In genomic region chr19:7236742-7237141, GRCm38 (mm10) we compare ENCODE assay signal across 24 mouse cellular contexts. TPM values are rescaled to one million over a fixed set of nuclear protein-coding genes. Genes with fewer than 3 reads are reported as not detected.
DNase-seq lines count a peak whose midpoint lies in the region; ATAC-seq and TF ChIP-seq lines count a peak whose summit lies in the region.
"Had no signal": no experiment of that assay in that cellular context is flagged by ENCODE, and none has a peak within 500 bp of the region (broad histone marks: within the 10 kb centered on the region; RNA-seq: fewer than 3 reads in every experiment).

No protein-coding gene starts in this region.

- DNase-seq in hindbrain, embryonic 10.5 days (ENCODE audit: low spot score), result no peak
- DNase-seq in CH12.LX (ENCODE audit: extremely low read depth) (peak; percentile 60), MN1 (ENCODE audit: low spot score) (peak; percentile 21)
- no peak for DNase-seq in lung, postnatal 14 days
- DNase-seq in adrenal gland, postnatal 36 days, result no peak
- DNase-seq: adrenal gland, adult 2 months; adrenal gland, postnatal 10 days; adrenal gland, postnatal 25 days; cerebellum, adult 11 months; cerebellum, adult 18-20 months; cerebellum, adult 8-10 months; cerebellum, adult 9-11 months; cerebellum, postnatal 14 days; cerebellum, postnatal 36 days; embryo, embryonic 11 days had no signal

- no peaks in the 10 kb centered on the region for H3K9me3 ChIP-seq in hindbrain, embryonic 13.5 days
- no peaks in the 10 kb centered on the region for H3K9me3 ChIP-seq in hindbrain, embryonic 10.5 days
- no peaks in the 10 kb centered on the region for H3K9me3 ChIP-seq in CH12.LX (replicated peaks; ENCODE audit: low read length)
- H3K9me3 ChIP-seq: embryonic facial prominence, embryonic 13.5 days; embryonic facial prominence, embryonic 15.5 days; forebrain, embryonic 10.5 days; forebrain, embryonic 12.5 days; G1E had no signal

- H3K36me3 ChIP-seq in hindbrain, embryonic 13.5 days, result peaks cover 26% of the 10 kb centered on the region
- peaks cover 65% of the 10 kb centered on the region for H3K36me3 ChIP-seq in hindbrain, embryonic 10.5 days
- peaks cover 17 to 61% of the 10 kb centered on the region in 2 experiments for H3K36me3 ChIP-seq in CH12.LX (replicated peaks in 1 of 2; ENCODE audit: control insufficient read depth in 1 of 2, insufficient read depth in 1 of 2, low read length in 1 of 2)

- ATAC-seq in hindbrain, embryonic 13.5 days (ENCODE audit: low FRiP score), result no peak
- ATAC-seq: forebrain, embryonic 14.5 days; forebrain, embryonic 16.5 days had no signal

- no peak overlapping the region for H3K27ac ChIP-seq in hindbrain, embryonic 13.5 days
- no peak overlapping the region for H3K27ac ChIP-seq in hindbrain, embryonic 10.5 days
- no peak overlapping the region for H3K27ac ChIP-seq in CH12.LX (ENCODE audit: insufficient read depth, low read depth)
- H3K27ac ChIP-seq: embryonic facial prominence, embryonic 13.5 days; embryonic facial prominence, embryonic 15.5 days; forebrain, embryonic 10.5 days; forebrain, embryonic 12.5 days had no signal

- TF ChIP-seq POLR2A in CH12.LX (IDR thresholded peaks at IDR 0.05; ENCODE audit: low read depth, low read length), result no peak

- H3K4me2 ChIP-seq in hindbrain, embryonic 13.5 days, result no peak overlapping the region
- H3K4me2 ChIP-seq in CH12.LX (ENCODE audit: insufficient read depth, low read depth, poor library complexity, severe bottlenecking), result peak overlapping the region; percentile 18; the same call in 1 of the 2 replicates
- H3K4me2 ChIP-seq: embryonic facial prominence, embryonic 13.5 days; embryonic facial prominence, embryonic 15.5 days; forebrain, embryonic 12.5 days had no signal

- peak; percentile 50; the same call in 1 of the 2 replicates for TF ChIP-seq EP300 in CH12.LX (IDR thresholded peaks at IDR 0.05; ENCODE audit: low read length)

- H3K27me3 ChIP-seq in hindbrain, embryonic 13.5 days, result no peaks in the 10 kb centered on the region
- H3K27me3 ChIP-seq in hindbrain, embryonic 10.5 days (ENCODE audit: insufficient read depth, poor library complexity, severe bottlenecking), result 0 out of 2 replicates have a peak, but pooled peaks cover under 1% of the 10 kb centered on the region
- no peaks in the 10 kb centered on the region for H3K27me3 ChIP-seq in CH12.LX (replicated peaks)
- H3K27me3 ChIP-seq: embryonic facial prominence, embryonic 13.5 days; embryonic facial prominence, embryonic 15.5 days; forebrain, embryonic 12.5 days had no signal

- in situ Hi-C loops in CH12.LX (cut with MboI; ENCODE audit: low pct_ligation_motif_present, low pct_unique_long_range_greater_than_20kb, low sequenced_read_pairs), result no loop called here

- no peak for TF ChIP-seq CTCF in CH12.LX (conservative IDR thresholded peaks at IDR 0.05 in 1 of 2, IDR thresholded peaks at IDR 0.05 in 1 of 2; ENCODE audit: low read depth in 2 of 2, low read length in 2 of 2)

- WGBS in hindbrain, embryonic 13.5 days, result 86% methylated on average over 4 of the region's 4 CpGs
- 89% methylated on average over 4 of the region's 4 CpGs for WGBS in hindbrain, embryonic 10.5 days

- no peak for TF ChIP-seq RAD21 in CH12.LX (IDR thresholded peaks at IDR 0.05; ENCODE audit: low read depth, low read length)

- H3K9ac ChIP-seq in hindbrain, embryonic 13.5 days, result 0 out of 2 replicates have a peak overlapping the region, but pooled peaks have one; percentile 25
- no peak overlapping the region for H3K9ac ChIP-seq in CH12.LX (ENCODE audit: insufficient read depth, low read depth)
- H3K9ac ChIP-seq: embryonic facial prominence, embryonic 13.5 days; embryonic facial prominence, embryonic 15.5 days had no signal

- peaks cover 33% of the 10 kb centered on the region for H3K79me2 ChIP-seq in CH12.LX (replicated peaks; ENCODE audit: control insufficient read depth, extremely low read depth, insufficient read depth, poor library complexity, severe bottlenecking)

- H3K4me3 ChIP-seq in hindbrain, embryonic 13.5 days, result no peak overlapping the region
- no peak overlapping the region for H3K4me3 ChIP-seq in hindbrain, embryonic 10.5 days
- no peak overlapping the region for H3K4me3 ChIP-seq in CH12.LX (replicated peaks in 1 of 3; ENCODE audit: low read depth in 2 of 3, low read length in 2 of 3, poor library complexity in 1 of 3)
- H3K4me3 ChIP-seq: embryonic facial prominence, embryonic 13.5 days; embryonic facial prominence, embryonic 15.5 days; erythroblast, embryonic 14.5 days; forebrain, embryonic 10.5 days; forebrain, embryonic 12.5 days had no signal

- H3K4me1 ChIP-seq in hindbrain, embryonic 13.5 days (replicated peaks), result peaks cover 34% of the 10 kb centered on the region
- H3K4me1 ChIP-seq in hindbrain, embryonic 10.5 days (replicated peaks), result peaks cover 26% of the 10 kb centered on the region
- peaks cover 21 to 61% of the 10 kb centered on the region in 2 experiments for H3K4me1 ChIP-seq in CH12.LX (ENCODE audit: control insufficient read depth in 1 of 2, insufficient read depth in 2 of 2)

- dilution Hi-C loops in CH12.LX (cut with MboI; ENCODE audit: extremely low pct_ligation_motif_present, extremely low pct_unique_long_range_greater_than_20kb, low sequenced_read_pairs), result no loop called here

TF ChIP-seq in CH12.LX, 34 proteins besides CTCF, POLR2A, EP300 and RAD21:
- TF ChIP-seq ETS1 (conservative IDR thresholded peaks at IDR 0.05; ENCODE audit: low read depth, low read length) (peak; percentile 49), GABPA (IDR thresholded peaks at IDR 0.05; ENCODE audit: insufficient replicate concordance, low read depth, low read length) (no peak), ZMIZ1 (IDR thresholded peaks at IDR 0.05; ENCODE audit: low read depth, low read length) (no peak), CHD1 (IDR thresholded peaks at IDR 0.05; ENCODE audit: low read depth, low read length) (no peak), MEF2A (IDR thresholded peaks at IDR 0.05; ENCODE audit: borderline replicate concordance, low read depth, low read length) (peak; percentile 71), TBP (conservative IDR thresholded peaks at IDR 0.05; ENCODE audit: low read depth, low read length) (no peak), PAX5 (IDR thresholded peaks at IDR 0.05; ENCODE audit: low read length) (no peak), NELFE (IDR thresholded peaks at IDR 0.05; ENCODE audit: low read depth, low read length) (no peak), MYC (IDR thresholded peaks at IDR 0.05; ENCODE audit: low read depth, low read length) (no peak), RCOR1 (conservative IDR thresholded peaks at IDR 0.05; ENCODE audit: low read depth, low read length) (no peak), E2F4 (IDR thresholded peaks at IDR 0.05; ENCODE audit: insufficient replicate concordance, low read depth, low read length) (no peak), JUN (IDR thresholded peaks at IDR 0.05; ENCODE audit: insufficient read depth, low read depth, low read length) (peak; percentile 64), BHLHE40 (IDR thresholded peaks at IDR 0.05; ENCODE audit: low read depth, low read length) (no peak), CHD2 (IDR thresholded peaks at IDR 0.05; ENCODE audit: low read length) (no peak), ZKSCAN1 (IDR thresholded peaks at IDR 0.05; ENCODE audit: borderline replicate concordance, low read depth, low read length) (no peak), IRF4 (IDR thresholded peaks at IDR 0.05; ENCODE audit: low read depth, low read length) (0 out of 2 replicates have a peak, but pooled peaks have one; percentile 22), HCFC1 (IDR thresholded peaks at IDR 0.05; ENCODE audit: low read depth, low read length) (no peak), KAT2A (IDR thresholded peaks at IDR 0.05; ENCODE audit: insufficient replicate concordance, low read length) (0 out of 2 replicates have a peak, but pooled peaks have one; percentile 49), JUND (conservative IDR thresholded peaks at IDR 0.05; ENCODE audit: low read depth, low read length) (peak; percentile 77)

RNA-seq across cellular contexts. Expression of gene Naa40, which starts 4.2 kb away (rescaled TPM):
- polyA plus RNA-seq in hindbrain, embryonic 13.5 days (2015; fragmentation: Nextera tagmentation; extraction: Ambion mirVana), result 65.3 and 66.6 TPM in 2 replicates
- polyA plus RNA-seq in hindbrain, embryonic 10.5 days (2016; fragmentation: Nextera tagmentation; extraction: Ambion mirVana), result 89.8 and 96.5 TPM in 2 replicates
- total RNA-seq in CH12.LX (2012; rRNA removed) (40.6 and 45.5 TPM in 2 replicates), CH12.LX (2014; rRNA removed) (63.1 and 65.7 TPM in 2 replicates)
- 61.2 and 69.3 TPM in 2 replicates for polyA plus RNA-seq in CH12.LX (2012; ENCODE audit: insufficient read length, low read depth)
- total RNA-seq in adrenal gland, postnatal 36 days (2021), result 10 to 100 TPM; 18.6 to 25.6 TPM

RNA-seq across cellular contexts. Expression of gene Cox8a, which starts 19.3 kb away (rescaled TPM):
- 881 and 924 TPM in 2 replicates for polyA plus RNA-seq in hindbrain, embryonic 13.5 days (2015; fragmentation: Nextera tagmentation; extraction: Ambion mirVana)
- 914 and 944 TPM in 2 replicates for polyA plus RNA-seq in hindbrain, embryonic 10.5 days (2016; fragmentation: Nextera tagmentation; extraction: Ambion mirVana)
- total RNA-seq in CH12.LX (2012; rRNA removed) (797 and 822 TPM in 2 replicates), CH12.LX (2014; rRNA removed) (275 and 326 TPM in 2 replicates)
- polyA plus RNA-seq in CH12.LX (2012; ENCODE audit: insufficient read length, low read depth), result 617 and 896 TPM in 2 replicates
- 1,000 to 10,000 TPM; 1,022 to 1,091 TPM for total RNA-seq in adrenal gland, postnatal 36 days (2021)

RNA-seq across cellular contexts. Expression of gene Rcor2, which starts 30.4 kb away (rescaled TPM):
- polyA plus RNA-seq in hindbrain, embryonic 13.5 days (2015; fragmentation: Nextera tagmentation; extraction: Ambion mirVana), result 30.2 and 32.0 TPM in 2 replicates
- polyA plus RNA-seq in hindbrain, embryonic 10.5 days (2016; fragmentation: Nextera tagmentation; extraction: Ambion mirVana), result 72.0 and 79.1 TPM in 2 replicates
- total RNA-seq in CH12.LX (2012; rRNA removed), result 12.0 and 13.3 TPM in 2 replicates
- 9.2 and 10.3 TPM in 2 replicates for total RNA-seq in CH12.LX (2014; rRNA removed)
- polyA plus RNA-seq in CH12.LX (2012; ENCODE audit: insufficient read length, low read depth), result 22.8 and 28.2 TPM in 2 replicates
- total RNA-seq in adrenal gland, postnatal 36 days (2021), result 1 to 10 TPM; 2.0 to 4.4 TPM

RNA-seq across cellular contexts. Expression of gene Otub1, which starts 30.6 kb away (rescaled TPM):
- 233 and 250 TPM in 2 replicates for polyA plus RNA-seq in hindbrain, embryonic 13.5 days (2015; fragmentation: Nextera tagmentation; extraction: Ambion mirVana)
- polyA plus RNA-seq in hindbrain, embryonic 10.5 days (2016; fragmentation: Nextera tagmentation; extraction: Ambion mirVana), result 273 and 309 TPM in 2 replicates
- total RNA-seq in CH12.LX (2012; rRNA removed), result 102 and 114 TPM in 2 replicates
- 115 and 119 TPM in 2 replicates for total RNA-seq in CH12.LX (2014; rRNA removed)
- polyA plus RNA-seq in CH12.LX (2012; ENCODE audit: insufficient read length, low read depth), result 126 and 139 TPM in 2 replicates
- 100 to 1,000 TPM; 118 to 130 TPM for total RNA-seq in adrenal gland, postnatal 36 days (2021)

Comparison
In these comparisons a context has a peak if more than half of its experiments do, and no peak if none do; other contexts are left out.
1. DNase-seq: peak in CH12.LX (single experiment) and MN1 (single experiment); none in hindbrain, embryonic 10.5 days (single experiment), lung, postnatal 14 days (single experiment) and adrenal gland, postnatal 36 days (0 of 2).